Mouse (Mus musculus) adrenal gland, postnatal 25 days (tissue): ENCODE measurements at regions not wholly inside any gene's neighbourhood (a gene's known extent, or its start where the extent isn't known, plus 50 kb on each side); places are given as distances from the start of the nearest gene placed in this dataset.

Experiments used
- DNase-seq: peaks from one replicate; pipeline ENCODE4 v3.0.0; 2021; ENCODE audit warnings: mixed read lengths

DNA sequence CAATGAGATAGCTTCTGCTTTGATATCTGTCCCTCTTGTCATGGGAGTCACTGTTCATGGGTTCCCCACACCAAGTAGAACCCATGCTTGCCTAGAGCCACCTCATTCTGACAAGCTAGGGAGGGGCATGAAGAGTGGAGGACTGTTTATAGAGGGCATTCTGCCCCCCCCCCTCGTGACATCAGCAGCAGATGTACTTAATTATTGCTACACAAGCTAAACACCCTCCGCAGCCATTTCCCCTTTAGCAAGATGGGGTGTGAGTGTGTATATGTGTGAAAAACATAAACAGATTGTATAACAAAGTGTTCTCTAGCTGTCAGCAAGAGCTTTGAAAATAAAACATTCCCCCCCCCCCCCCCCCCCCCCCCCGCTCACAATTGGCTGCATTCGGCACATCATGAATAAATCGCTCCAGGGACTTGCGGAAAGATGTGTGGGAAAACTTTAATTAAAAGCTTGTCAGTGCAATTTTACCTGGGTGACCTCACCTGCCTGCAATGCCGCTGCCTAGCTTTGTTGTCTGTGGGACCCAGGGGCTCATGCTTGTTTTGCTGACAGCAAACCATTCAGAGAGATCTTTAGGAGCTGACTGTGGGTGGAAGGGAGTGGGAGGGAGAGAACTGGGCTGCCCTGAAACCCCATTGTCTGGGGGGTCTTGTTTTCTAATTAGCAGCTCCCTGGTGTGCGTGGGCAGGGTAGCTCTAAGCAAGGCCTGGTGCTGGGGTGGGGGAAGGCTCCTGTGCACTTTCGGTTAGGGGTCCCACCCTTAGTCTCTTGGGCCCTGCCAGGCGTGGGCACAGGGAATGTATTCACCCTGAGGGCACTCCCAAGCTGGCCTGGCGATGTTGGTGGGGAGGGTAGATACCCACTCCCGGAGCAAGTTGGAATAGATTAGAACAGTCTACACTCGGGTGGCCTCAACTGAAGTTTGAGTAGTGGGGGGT lies 63.4 kb downstream of the Irx2 start:
- DNase-seq = no peak

DNA sequence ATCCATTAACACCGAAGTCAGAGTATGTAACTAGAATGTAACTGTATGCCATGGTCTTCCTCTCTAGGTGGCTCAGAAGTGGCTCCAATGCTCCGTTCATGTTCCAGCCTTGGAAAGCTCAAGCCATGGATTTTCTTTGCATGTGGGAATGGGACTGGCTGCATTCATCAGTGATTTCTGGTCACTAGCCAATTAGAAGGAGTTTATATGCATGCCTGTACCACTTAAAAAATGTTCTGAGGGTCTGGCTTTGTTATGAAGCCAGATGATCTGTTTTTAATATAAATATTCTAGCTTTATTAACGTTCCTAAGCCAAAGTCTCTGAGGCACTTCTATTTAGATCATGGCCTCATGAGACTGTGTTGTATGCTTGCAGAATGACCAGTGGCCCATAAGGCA lies 78.8 kb downstream of the Irx2 start:
- DNase-seq = no peak

DNA sequence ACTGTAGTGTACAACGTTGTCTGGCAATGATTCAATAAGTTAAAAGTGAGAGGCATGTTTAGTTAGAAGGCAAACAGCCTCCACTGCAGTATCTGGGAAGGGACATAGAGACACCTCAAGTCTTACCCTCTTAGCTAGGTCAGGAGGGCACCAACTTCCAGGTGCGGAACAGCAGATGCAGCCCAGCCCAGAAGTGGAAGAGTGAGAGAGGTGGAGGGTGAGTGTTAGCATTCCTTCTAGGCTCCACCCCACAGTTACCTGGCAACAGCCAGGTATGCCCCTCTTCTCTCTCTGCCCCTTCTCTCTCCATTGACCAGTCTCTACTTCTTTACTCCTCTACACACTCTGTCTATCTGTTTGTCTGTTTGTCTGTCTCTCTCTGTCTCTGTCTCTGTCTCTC lies 80.1 kb downstream of the Irx2 start:
- no peak for DNase-seq

DNA sequence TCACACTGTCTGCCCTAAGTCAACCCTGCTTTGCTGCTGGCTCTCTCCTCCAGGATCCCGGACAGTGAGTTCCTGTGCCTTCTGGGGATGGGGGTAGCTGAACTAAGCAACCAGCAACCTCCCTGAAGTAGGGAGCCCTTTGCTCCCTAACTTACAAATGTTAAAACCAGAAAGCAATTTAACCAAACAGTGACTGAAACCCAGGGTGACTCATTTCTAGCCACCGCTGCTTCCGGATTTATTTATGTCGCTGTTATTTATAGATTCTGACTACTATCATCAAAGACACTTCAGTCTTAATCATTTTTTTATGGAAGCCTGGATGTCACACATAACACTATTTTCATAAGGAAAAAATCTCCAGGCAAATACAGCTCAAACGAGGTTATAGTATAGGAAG lies 81.4 kb downstream of the Irx2 start:
- DNase-seq = no peak

DNA sequence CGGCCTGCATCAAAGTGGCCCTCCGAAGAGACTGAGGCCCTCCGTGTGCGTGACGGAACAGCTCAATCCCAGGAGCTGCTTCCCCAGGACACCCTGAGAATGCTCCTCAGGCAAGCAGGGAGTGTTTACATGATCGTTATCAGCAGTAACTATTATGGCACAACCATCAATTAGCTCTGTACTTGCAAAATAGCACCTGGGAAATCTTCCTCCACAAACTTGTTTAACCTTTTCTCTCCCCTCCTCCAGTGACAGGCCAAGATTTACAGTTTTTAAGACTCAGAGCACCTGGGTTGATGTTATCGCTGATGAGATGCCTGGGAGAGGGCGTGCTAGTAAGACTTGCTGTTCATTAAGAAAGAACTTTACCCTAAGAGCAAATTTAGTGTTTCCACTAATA lies 82.5 kb downstream of the Irx2 start:
- DNase-seq = no peak

DNA sequence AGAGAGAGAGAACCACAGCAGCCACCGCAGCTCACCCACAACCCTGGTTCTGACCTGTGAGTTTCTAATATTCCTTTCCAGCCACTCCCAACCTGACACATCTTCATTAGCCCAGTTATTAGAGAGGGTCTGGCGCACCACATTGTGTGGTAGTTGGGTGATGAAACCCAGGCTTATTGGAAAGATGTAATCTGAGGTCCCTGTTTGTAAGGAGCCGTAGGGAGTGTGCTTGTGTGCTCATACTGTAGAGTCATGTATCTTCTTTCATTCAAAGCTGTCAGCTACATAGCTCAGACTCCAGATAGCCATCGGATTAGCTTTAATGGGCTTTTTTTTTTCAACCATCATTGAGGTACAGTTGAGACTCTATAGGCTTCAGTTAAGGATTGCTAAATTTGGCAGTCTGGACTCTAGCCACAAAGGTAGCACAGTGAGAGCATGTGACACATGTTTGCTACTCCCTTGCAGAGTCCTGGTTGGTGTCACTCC lies 83.3 kb downstream of the Irx2 start:
- DNase-seq = no peak

DNA sequence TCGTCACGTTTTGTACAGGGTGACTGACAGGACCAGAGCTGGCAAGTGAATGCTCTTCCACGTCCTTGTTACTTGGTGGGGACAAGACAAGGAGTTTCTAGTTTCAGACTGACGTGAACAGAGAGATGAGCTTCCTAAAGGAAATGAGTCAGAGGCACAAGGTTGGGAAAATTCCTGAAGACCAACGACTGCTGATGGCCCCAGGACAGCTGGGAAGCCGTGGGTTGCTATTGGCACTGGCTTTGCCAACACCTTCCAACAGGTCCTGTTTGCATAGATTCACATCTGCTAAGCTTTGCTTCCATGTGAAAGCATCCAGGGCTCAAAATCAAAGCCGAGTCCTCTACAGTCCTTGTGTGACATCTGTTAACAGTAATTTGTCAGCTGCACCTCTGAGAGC lies 86.2 kb downstream of the Irx2 start:
- no peak for DNase-seq

DNA sequence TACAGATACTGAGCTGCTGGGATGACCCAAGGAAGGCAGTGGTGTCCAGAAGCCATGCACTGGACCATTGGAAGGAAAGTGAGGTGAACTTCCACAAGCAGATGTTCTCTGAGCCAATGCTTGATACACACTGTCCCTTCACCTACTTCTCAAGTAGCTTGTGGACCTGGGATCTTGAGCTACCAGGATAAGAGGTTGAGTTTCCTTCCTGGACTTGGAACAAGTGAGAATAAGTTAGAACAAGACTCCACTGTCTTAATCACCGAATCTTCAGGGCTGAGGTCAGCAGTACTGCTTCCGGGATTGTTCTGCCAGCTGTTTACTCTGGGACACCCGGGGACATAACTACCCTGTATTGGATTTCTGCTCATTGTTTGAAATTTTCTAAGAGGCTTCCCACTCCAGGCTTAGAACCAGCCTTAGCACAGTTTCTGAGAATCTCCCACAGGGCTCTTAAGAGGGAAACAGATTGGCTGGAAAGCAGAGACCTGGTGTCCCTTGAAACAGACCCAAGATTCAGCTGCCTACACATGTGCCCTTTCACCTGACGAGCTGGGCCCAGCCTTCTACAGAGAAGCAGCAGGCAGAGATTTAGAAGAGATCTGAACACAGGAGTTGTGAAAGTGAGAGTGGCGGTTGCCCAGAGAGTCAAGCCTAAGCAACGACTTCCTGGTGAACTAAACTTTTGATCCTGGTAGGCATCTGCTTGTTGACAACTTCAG lies 87.5 kb downstream of the Irx2 start:
- DNase-seq = no peak

DNA sequence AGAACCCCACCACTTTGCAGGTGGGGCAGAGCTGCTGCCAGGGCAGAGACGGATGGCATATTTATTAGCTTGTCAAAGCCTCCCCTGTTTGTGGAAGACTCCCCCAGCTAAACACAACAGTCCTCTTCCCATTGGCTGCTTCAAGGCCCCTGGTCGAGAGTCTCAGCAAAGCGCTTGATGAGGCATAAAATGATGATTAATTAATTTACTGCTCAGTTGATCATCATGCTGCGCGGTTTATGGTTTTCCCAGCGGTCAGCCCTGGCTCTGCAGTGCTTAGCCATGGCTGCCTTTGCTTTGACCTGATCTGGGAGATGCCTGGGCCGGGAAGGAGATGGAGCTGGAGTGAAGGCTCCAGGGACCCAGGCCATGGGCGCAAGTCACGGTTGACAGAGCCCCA lies 98.5 kb downstream of the Irx2 start:
- no peak for DNase-seq

DNA sequence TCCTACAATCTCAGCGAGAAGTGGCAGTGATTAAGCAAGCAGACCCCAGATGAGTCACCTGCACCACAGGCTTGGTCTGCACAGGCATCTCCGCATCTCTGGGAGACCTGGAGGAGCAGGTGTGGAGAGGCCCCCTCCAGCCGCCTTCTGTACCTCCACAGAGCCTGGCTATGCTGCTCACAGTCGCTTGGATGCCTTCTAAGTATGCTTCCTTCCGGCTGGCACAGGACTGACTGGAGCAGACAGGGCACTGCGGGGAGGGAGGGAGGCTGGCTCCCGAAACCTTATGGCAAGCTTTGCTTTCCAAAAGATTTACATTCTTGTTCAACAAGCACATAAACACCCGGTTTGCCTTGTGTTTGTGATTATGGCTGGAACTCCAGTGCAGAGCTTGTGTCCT lies 107.3 kb downstream of the Irx2 start:
- DNase-seq = no peak

DNA sequence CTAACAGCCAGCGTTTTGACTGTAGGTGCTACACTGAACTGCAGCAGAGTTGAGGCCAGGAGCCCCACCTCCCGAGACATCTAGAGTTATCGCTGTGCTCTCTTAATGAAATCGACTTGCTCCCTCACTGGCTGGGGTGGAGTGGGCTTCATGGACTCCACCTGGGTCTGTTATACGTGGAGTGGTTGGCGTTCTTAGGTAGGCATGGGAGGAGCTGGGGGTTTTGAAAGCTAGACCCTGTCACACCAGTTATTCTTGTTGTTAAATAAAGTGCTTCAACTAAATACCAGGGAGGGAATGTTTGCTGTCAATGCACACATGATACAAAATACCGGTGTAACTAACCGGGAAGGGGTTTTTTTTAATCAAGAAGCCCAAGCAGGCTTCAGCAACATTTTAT lies 108.4 kb downstream of the Irx2 start:
- DNase-seq = no peak

DNA sequence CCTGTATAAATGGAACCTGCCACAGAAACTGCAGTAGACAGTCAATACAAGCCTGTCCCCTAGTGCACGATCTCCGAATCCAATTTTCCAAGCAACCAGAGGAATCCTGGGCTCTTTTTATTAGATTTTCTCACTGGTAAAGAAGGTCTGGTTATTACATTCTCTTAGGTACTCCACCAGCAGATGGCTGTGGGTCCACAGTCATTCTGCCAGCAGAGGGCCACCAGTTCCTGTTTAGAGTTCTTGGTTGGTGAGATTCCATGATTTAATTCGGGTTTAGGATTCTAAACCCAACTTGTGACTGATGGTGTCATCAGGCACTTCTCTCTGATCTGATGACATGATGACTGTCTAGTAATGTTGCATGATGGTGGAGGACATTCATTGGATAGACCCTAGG lies 118.6 kb downstream of the Irx2 start:
- DNase-seq = no peak

DNA sequence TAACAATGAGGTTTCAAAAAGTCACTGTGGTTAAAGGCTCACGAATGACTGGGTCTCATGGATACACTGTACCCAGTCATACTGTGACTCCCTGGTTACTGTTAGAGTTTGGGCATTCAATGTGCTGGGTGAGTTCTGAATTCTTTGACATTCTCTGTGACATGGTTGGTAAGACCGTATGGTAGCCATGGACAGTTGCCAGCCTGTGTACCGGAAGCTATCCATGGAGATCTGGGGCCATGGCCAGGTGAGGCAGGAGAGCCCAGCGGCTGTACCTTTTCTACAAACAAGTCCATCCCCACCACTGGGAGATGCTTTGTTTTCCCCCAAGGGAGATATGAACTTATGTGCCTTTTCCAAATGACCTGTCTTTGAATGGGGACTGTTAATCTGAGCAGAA lies 126.4 kb downstream of the Irx2 start:
- DNase-seq = no peak

DNA sequence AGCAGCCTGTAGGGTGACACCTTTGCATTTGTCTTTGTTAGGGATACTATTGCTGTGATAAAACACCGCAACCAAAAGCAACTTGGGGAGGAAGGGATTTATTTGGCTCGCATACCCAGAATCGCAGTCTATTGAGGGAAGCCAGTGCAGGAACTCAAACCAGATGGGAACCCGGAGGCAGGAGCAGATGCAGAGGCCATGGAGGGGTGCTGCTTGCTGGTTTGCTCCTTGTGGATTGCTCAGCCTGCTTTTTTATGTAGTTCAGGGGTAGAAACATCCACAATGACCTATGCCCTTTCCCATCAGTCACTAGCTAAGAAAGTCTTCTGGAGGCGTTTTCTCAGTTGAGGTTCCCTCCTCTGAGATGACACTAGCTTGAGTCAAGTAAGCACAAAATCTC lies 133.9 kb downstream of the Irx2 start:
- DNase-seq = no peak

DNA sequence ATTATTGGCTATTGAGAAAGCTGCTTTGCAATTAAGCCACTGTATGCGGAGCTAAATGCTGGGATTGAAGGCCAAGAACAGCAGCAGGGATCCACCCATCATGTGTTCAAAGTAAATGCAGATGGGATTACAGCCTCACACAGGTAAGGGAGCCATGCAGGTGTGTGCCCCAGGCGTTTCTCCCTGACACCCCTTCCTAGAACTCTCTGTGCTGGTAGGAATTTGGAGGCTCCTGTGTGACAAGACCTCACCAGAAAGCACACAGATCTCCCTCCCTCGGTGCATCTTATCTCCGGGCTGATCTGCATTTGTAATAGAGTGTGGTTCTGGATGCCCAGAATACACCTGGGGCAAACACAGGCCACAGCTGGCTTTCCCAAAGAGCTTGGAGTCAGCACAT lies 134.7 kb downstream of the Irx2 start:
- DNase-seq = no peak

DNA sequence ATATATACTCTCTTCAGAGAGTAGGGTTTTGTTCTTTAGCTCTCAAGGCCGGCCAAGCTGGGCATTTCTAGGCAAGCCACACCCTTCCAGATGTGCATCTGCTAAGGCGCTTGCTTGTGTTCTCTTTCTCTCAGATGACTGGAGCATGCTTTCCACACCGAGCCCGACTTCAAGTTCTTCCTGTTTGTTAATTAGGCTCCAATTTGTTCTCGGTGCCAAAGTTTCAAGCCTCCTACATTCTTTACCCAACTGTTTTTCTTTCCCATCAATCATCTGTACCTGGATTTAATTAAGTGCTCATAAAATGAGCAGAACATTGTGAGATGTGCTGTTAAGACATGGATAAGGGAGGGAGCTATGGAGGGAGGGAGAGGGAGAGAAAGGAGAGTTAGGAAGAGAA lies 138.7 kb downstream of the Irx2 start:
- no peak for DNase-seq

DNA sequence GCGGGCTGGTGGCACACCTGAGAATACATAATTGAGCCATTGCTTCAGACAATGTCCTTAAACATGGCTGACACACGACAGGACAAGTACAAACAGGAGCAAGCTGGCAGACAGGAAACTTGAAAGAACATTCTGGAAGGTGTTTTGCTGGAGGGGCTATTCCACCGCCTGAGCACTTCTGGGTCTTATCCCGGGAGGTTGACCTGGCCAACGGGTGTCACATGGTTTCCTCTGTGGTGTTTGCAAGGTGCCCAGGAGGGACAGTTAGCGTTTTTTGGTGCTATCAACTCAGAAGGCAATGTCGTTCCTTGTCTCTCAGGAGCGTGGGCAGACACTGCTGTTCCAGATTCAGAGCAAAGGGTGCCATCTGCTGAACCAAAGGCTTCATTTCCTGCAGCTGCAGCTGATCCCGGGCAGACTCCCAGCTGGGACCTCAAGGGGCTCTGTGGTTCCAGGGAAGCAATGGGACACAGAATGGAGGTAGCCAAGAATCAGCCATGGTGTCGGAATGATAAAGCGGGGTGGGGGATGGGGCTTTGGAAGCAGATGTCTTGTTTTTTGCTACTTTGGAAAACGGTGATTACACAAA lies 140.5 kb downstream of the Irx2 start:
- no peak for DNase-seq

DNA sequence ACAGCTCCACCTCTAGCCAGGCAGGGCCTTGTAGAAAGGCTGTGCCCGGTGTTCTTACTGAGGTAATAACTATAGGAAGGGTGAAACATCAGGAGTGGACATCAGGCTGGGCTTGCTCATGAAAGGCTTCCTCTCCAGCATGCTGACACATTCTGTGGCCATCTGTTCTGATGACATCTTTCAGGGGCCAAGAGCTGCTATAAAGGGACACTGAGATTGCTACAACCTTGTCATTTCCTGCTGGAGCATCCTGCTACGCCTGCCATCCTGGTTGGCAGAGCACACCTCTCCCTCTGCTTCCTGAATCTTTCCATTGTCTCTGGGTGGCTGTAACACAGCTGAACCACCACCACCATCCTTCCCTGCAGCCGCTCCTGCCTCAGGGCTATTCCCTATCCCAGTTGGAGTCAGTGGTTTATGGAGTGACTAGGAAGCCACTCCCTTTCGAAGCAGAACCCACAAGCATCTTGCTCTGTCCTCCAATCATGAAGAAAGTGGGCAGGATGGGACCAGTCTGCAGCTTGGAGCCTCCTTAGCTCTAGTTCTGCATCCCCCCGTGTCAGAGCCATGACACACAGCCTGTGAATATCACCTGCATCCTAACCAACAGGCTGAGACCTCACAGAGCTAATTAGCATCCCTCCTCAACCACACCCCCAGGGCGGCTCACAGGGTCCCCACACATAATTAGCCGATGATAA lies 154.6 kb downstream of the Irx2 start:
- DNase-seq = no peak

DNA sequence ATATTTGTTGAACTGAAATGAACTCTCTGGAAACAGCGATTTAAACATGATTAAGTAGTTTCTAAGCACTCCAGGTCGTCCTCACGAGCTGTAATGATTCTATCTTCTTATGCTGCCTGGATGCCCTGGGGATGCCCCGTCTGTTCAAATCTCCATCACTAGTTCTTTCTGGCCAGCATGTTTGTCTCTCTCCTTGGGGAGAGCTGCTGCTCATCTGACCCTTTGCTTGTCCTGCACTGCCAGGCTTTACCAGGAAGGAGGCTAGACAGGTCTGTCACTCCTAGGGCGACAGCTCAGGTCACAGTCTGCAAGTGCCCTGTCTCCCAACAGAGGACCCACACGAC lies 155.1 kb downstream of the Irx2 start:
- no peak for DNase-seq

DNA sequence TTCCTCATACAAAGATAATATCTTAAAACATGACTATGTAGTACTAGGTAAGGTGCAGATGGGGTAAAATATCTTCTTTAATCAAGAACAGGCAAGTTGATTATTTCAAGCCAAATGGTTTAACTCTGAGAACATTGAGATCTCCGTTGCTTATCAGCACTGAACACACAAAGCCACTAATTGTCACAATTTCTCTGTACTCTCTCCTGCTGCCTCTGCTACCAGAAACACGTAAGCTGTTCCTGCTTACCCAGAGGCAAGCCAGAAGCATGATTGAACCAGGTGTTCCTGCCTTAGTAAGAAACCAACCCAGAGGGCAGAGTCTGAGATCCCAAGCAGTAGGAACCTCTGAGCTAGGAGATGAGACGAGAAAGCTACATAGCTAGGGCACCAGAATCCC lies 164.1 kb downstream of the Irx2 start:
- no peak for DNase-seq

DNA sequence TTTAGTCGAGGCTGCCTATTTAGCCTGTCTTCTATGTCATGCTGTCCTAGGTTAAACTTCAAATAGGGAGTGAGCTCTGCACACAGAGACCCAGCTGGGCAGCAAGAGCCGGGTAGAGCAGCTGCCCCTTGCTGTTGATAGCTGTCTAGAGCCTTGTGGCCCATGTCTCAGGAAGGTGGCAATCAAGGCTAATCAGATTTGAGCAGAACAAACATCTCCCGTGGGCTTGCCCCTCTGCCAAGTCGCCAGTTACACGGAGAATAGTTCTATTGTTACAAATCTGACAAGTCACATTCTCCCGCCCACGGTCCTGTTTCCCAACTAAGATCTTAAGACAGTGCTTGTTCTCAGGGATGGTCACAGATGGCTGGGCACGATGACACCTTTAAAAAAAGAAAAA lies 171.4 kb downstream of the Irx2 start:
- no peak for DNase-seq

DNA sequence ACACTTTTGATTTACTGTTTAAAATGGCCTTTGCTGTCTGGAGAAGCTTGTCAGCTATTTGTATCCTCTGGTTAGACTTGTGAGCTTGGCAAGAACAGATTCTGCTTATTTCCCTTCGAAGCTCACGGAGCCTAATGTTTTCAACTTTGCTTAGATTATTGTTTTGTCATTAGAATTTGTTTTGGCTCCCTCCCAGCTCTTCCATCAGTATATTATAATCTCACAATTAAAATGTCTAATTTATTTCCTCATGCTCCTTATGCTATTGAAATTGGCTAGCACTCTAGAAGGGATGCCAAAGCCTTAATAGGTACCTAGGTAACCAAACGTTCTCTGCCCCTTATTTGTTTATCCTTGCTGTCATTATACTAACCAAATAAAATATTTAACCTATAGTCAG lies 171.9 kb downstream of the Irx2 start:
- DNase-seq = no peak

DNA sequence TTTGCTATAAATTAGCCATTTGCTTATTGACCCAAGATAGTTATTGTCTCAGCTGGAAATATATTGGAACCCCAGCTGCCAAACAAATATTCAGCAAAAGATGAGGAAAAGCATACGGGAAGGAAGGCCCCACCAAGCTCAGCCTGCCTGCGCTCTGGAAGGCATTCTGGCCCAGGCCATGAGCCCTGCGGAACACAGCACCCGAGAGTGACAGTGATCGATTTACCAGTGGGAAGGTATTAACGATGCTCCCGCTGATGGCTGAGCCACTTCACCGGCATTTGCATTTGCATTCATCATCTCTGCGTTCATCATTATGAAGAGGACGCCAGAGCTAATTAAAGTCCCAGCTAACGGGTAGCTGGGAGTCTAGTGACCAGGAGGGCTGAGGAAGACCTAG lies 174.8 kb downstream of the Irx2 start:
- no peak for DNase-seq
